Mouse (Mus musculus) heart, adult 2 months (tissue): ENCODE measurements around the gene Exoc4.

ENCODE experiments used
- CTCF ChIP-seq: fragments of 200-600 bp; IDR thresholded peaks from 2 replicates; pipeline ENCODE4 v1.8.1; 2022; ENCODE audit warnings: antibody characterized with exemption, mild to moderate bottlenecking, moderate library complexity
- POLR2A ChIP-seq: fragments of 200-500 bp; IDR thresholded peaks from 2 replicates; pipeline ENCODE4 v1.6.1; 2011; ENCODE audit warnings: mild to moderate bottlenecking, low read depth, low read length, control low read depth; ENCODE audit not compliant: insufficient read depth

- TF ChIP-seq POLR2A (no peak), CTCF (no peak)
Measured at GRCm38 (mm10) chr6:33454354-33454753, 205.5 kb downstream of the Exoc4 start.
